Mouse (Mus musculus) liver, embryonic 14.5 days (tissue): Measurements from ENCODE around the gene Fbxl17.

Source experiments
- CTCF ChIP-seq: IDR thresholded peaks from 2 replicates; pipeline ENCODE4 v1.5.1; 2016; ENCODE audit warnings: antibody characterized with exemption, low read depth, control low read depth
- EP300 ChIP-seq: IDR thresholded peaks from 2 replicates; pipeline ENCODE4 v1.6.1; 2016; ENCODE audit warnings: antibody characterized with exemption, low read depth

- TF ChIP-seq CTCF: no peak
- TF ChIP-seq EP300: no peak
Measured at GRCm38 (mm10) chr17:63362196-63362595, 137.6 kb downstream of the Fbxl17 start.
